Mouse (Mus musculus) midbrain, embryonic 13.5 days (tissue): ENCODE data around the gene Sult2b1. TPM values are rescaled to one million over a fixed set of nuclear protein-coding genes. Genes with fewer than 3 reads are reported as not detected.

ENCODE experiments used
- ATAC-seq: fragments of 200-750 bp; cut with Nextera tagmentation; 2 replicates; pipeline ENCODE4 v1.8.0; 2017; ENCODE audit warnings: mild to moderate bottlenecking, moderate TSS enrichment, moderate library complexity
- H3K27ac ChIP-seq: fragments of 300-500 bp; sonication (generic); 2 replicates; pipeline ENCODE4 v1.5.1; 2015; ENCODE audit warnings: inconsistent platforms, mild to moderate bottlenecking, moderate library complexity
- H3K27me3 ChIP-seq: fragments of 300-500 bp; sonication (generic); 2 replicates; pipeline ENCODE4 v1.6.1; 2015; ENCODE audit warnings: mild to moderate bottlenecking, inconsistent platforms
- H3K36me3 ChIP-seq: fragments of 300-500 bp; sonication (generic); 2 replicates; pipeline ENCODE4 v1.6.1; 2015; ENCODE audit warnings: mild to moderate bottlenecking, inconsistent platforms
- H3K4me1 ChIP-seq: fragments of 300-500 bp; sonication (generic); replicated peaks from 2 replicates; pipeline ENCODE4 v1.6.1; 2015; ENCODE audit warnings: inconsistent platforms
- H3K4me2 ChIP-seq: fragments of 300-500 bp; sonication (generic); replicated peaks from 2 replicates; pipeline ENCODE4 v1.6.1; 2015; ENCODE audit warnings: moderate library complexity, mild to moderate bottlenecking, inconsistent platforms
- H3K4me3 ChIP-seq: fragments of 300-500 bp; sonication (generic); replicated peaks from 2 replicates; pipeline ENCODE4 v1.5.1; 2015; ENCODE audit warnings: mild to moderate bottlenecking, inconsistent platforms
- H3K9ac ChIP-seq: fragments of 300-500 bp; sonication (generic); replicated peaks from 2 replicates; pipeline ENCODE4 v1.6.1; 2015; ENCODE audit warnings: mild to moderate bottlenecking, inconsistent platforms
- H3K9me3 ChIP-seq: fragments of 300-500 bp; sonication (generic); 2 replicates; pipeline ENCODE4 v1.6.1; 2016; ENCODE audit warnings: mild to moderate bottlenecking, inconsistent platforms
- WGBS: fragments of 180-500 bp; shearing (Covaris S2); methylation state at CpG from one replicate; pipeline ENCODE4 v1.1.7; 2015; 5-methylcytosine and 5-hydroxymethylcytosine counted together
- polyA plus RNA-seq: library from polyadenylated mRNA; unstranded; fragments of >200 nt; fragmentation: Nextera tagmentation; extraction: Ambion mirVana; gene quantifications from 2 replicates; pipeline ENCODE4 v1.2.1, GENCODE M21; 2015

Gene Sult2b1
- polyA plus RNA-seq, 1 experiment from 2014 or later, result 5.6 TPM

DNA sequence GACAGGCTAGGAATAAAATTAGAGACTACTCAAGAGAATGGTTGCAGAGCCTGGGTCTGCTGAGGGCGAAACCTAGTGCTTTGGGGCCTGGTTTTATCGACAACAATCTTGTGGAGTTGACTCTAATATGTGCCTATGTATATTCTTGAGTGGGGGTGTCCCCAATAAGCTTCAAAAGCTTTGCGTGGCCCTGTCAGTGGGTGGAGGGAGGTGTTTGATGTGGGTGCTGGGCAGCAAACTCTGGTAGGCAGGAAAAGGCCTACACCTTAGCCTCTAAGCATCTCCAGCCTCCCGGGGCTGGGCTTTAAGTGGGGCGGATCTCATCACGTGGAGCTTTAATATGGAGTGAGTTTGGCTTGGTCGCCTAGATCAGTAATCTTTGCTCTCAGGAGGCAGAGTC is 14.5 kb upstream of the Sult2b1 start:
- no peak for ATAC-seq
- Histone ChIP-seq H3K9me3 (no peaks in the 10 kb centered on the region), H3K4me1 (peaks cover 34% of the 10 kb centered on the region), H3K27ac (no peak overlapping the region), H3K9ac (no peak overlapping the region), H3K36me3 (peaks cover 91% of the 10 kb centered on the region), H3K27me3 (peaks cover 49% of the 10 kb centered on the region), H3K4me3 (no peak overlapping the region), H3K4me2 (peak overlapping the region; percentile 58)
- WGBS, result 57% methylated on average over 7 of the region's 7 CpGs

DNA sequence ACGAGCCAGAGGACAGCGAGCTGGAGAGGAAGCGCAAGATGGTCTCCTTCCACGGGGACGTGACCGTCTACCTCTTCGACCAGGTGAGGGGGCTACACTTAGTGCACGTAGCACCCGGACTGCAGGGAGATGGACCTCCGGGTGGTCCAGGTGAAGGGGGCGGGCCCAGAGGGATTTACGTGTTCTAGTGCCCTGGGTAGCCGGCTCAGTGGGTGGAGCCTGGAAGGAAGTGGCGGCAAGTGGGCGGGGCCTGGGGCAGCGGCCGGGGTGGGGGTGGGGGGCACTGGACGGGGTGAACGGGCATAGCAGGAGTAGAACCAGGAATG is 14.0 kb upstream of the Sult2b1 start:
- peak overlapping the region; percentile 36 for H3K4me3 ChIP-seq
- ATAC-seq, result no peak
- H3K9me3 ChIP-seq, result no peaks in the 10 kb centered on the region
- H3K27me3 ChIP-seq, result peaks cover 49% of the 10 kb centered on the region
- WGBS, result 1% methylated on average over 19 of the region's 19 CpGs
- H3K9ac ChIP-seq, result peak overlapping the region; percentile 68
- H3K4me1 ChIP-seq, result peaks cover 34% of the 10 kb centered on the region
- no peak overlapping the region for H3K27ac ChIP-seq
- peaks cover 91% of the 10 kb centered on the region for H3K36me3 ChIP-seq
- peak overlapping the region; percentile 58 for H3K4me2 ChIP-seq

DNA sequence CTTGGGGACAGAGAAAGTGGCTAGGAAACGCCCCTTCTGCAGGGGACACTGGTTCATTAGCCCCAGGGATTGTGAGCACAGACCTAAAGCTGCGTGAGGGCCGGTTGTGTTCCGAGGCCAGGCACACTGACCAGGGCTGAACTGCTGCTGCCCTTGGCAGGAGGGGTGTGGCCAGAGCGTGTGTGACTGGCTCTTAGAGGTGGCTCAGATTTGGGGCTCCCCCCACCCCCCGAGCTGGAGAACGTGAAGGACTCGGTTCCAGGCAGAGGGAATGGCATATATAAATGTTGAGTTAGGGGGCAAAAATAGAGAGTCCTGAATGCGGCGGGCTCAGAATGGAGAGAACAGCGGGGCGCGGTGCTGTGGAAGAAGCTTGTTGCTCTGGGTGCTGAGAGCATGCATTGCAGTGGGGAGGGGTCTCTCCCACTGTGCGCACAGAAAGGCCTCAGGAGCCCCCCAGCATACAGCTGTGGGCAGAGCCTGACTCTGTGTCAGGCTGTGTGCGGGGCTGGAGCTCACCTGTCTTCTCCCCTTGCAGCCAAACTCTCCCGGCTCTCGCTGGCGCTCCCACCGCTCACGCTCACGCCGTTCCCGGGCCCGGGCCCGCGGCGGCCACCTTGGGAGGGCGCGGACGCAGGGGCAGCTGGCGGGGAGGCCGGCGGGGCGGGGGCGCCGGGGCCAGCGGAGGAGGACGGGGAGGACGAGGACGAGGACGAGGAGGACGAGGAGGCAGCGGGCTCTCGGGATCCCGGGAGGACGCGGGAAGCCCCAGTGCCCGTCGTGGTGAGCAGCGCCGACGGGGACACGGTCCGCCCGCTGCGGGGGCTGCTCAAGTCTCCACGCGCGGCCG is 13.4 kb upstream of the Sult2b1 start:
- peaks cover 34% of the 10 kb centered on the region for H3K4me1 ChIP-seq
- peak overlapping the region; percentile 68 for H3K9ac ChIP-seq
- H3K27me3 ChIP-seq, result peaks cover 49% of the 10 kb centered on the region
- H3K36me3 ChIP-seq, result peaks cover 91% of the 10 kb centered on the region
- H3K27ac ChIP-seq, result no peak overlapping the region
- no peaks in the 10 kb centered on the region for H3K9me3 ChIP-seq
- no peak for ATAC-seq
- H3K4me2 ChIP-seq, result peak overlapping the region; percentile 58
- peak overlapping the region; percentile 36 for H3K4me3 ChIP-seq
- 2% methylated on average over 60 of the region's 60 CpGs for WGBS

DNA sequence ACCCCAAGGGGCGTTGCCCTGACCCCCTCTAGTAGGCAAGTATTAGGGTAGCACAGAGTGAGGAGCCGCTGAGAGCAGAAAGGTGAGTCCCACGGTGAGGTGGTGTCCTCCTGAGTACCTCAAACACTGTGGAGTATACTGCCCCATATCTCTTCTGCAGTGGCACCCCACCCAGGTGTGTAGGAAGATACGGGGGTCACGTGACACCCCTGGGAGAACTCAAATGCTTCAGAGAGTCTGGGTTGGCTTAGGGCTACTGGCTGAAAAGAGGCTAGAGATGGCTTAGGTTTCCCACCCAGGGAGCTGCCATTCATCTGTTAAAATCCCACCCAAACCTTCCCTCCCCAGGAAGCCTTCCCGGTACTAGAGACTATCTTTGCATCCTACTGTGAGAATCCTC is 12.5 kb upstream of the Sult2b1 start:
- Histone ChIP-seq H3K4me2 (peak overlapping the region; percentile 58), H3K27ac (no peak overlapping the region), H3K9ac (peak overlapping the region; percentile 68), H3K36me3 (peaks cover 91% of the 10 kb centered on the region), H3K4me1 (peaks cover 34% of the 10 kb centered on the region), H3K9me3 (no peaks in the 10 kb centered on the region), H3K27me3 (peaks cover 49% of the 10 kb centered on the region), H3K4me3 (peak overlapping the region; percentile 36; the same call in 1 of the 2 replicates)
- 43% methylated on average over 6 of the region's 6 CpGs for WGBS
- ATAC-seq, result no peak

DNA sequence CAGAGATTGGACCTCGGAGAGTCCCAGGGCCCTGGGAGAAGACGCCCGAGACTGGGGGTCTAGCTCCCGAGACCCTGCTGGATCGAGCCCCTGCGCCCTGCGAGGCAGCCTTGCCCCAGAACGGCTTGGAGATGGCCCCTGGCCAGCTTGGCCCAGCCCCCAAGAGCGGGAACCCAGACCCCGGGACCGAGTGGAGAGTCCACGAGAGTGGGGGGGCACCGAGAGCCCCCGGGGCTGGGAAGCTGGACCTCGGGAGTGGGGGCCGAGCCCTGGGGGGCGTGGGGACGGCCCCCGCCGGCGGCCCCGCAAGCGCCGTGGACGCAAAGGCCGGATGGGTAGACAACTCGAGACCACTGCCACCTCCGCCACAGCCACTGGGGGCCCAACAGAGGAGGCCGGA is 10.5 kb upstream of the Sult2b1 start:
- Histone ChIP-seq H3K27me3 (peaks cover 47% of the 10 kb centered on the region), H3K4me3 (no peak overlapping the region), H3K36me3 (peaks cover 92% of the 10 kb centered on the region), H3K9me3 (no peaks in the 10 kb centered on the region), H3K9ac (no peak overlapping the region), H3K4me2 (no peak overlapping the region), H3K27ac (no peak overlapping the region), H3K4me1 (peaks cover 23% of the 10 kb centered on the region)
- WGBS, result 95% methylated on average over 29 of the region's 29 CpGs
- ATAC-seq, result no peak

DNA sequence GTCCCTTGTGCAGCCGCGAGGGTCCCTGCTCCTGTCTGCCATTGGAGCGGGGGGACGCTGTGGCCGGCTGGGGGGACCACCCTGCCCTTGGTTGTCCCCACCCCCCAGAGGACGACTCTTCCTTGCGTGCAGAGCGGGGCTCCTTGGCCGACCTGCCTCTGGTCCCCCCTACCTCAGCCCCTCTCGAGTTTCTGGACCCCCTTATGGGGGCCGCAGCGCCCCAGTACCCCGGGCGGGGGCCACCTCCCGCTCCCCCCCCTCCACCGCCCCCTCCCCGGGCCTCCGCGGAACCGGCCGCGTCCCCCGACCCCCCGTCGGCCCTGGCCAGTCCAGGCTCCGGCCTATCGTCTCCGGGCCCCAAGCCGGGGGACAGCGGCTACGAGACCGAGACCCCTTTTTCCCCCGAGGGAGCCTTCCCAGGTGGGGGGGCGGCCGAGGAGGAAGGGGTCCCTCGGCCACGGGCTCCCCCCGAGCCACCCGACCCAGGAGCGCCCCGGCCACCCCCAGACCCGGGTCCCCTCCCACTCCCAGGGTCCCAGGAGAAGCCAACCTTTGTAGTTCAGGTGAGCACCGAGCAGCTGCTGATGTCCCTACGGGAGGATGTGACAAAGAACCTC is 9.6 kb upstream of the Sult2b1 start:
- Histone ChIP-seq H3K4me2 (no peak overlapping the region), H3K27me3 (peaks cover 43% of the 10 kb centered on the region), H3K36me3 (peaks cover 97% of the 10 kb centered on the region), H3K27ac (no peak overlapping the region), H3K4me1 (peaks cover 23% of the 10 kb centered on the region), H3K4me3 (no peak overlapping the region), H3K9ac (no peak overlapping the region), H3K9me3 (no peaks in the 10 kb centered on the region)
- 91% methylated on average over 41 of the region's 44 CpGs for WGBS
- ATAC-seq, result no peak

DNA sequence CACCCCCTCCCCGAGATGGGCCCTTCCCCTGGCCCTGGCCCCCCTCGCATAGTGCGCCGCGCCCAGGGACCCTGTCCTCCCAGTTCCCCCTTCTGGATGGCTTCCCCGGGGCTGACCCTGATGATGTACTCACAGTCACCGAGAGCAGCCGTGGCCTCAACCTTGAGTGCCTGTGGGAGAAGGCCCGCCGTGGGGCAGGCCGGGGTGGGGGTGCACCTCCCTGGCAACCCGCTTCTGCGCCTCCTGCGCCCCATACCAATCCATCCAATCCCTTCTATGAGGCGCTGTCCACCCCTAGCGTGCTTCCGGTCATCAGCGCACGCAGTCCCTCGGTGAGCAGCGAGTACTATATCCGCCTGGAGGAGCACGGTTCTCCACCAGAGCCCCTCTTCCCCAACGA is 8.8 kb upstream of the Sult2b1 start:
- Histone ChIP-seq H3K9me3 (no peaks in the 10 kb centered on the region), H3K27me3 (peaks cover 40% of the 10 kb centered on the region), H3K9ac (no peak overlapping the region), H3K4me3 (no peak overlapping the region), H3K36me3 (peaks cover 97% of the 10 kb centered on the region), H3K4me1 (peaks cover 15% of the 10 kb centered on the region), H3K4me2 (no peak overlapping the region), H3K27ac (no peak overlapping the region)
- no peak for ATAC-seq
- WGBS, result 89% methylated on average over 24 of the region's 24 CpGs

DNA sequence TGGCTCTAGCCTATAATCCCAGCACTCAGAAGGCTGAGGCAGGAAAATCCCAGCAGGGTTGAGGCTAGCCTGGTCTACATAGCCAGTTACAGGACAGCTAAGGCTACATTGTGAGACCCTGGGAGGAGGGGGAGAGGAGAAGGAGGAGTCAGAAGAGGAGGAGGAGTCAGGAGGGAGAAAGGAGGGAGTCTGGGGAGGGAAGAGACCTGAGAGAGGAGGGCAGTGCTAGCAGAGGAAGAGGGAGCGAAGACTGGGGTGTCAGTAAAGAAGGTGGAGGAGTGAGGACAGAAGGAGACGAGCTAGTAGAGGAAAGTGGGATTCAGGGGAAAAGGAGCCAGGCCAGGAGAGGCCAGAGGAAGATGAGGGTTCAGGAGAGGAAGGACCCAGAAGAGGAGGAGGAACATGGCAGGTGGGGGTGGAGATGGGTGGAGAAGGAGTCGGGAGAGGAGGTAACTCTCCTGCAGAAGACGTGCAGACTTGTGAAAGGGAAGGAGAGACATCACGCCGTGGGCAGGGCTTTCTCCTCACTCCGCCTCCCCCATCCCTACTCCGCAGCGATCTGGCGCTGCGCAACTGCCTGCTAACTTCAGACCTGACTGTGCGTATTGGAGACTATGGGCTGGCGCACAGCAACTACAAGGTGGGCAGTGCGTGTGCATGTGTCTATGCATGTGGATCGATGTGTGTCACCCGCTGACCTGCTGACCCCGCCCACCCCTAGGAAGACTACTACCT is 7.5 kb upstream of the Sult2b1 start:
- ATAC-seq, result no peak
- WGBS, result 81% methylated on average over 17 of the region's 17 CpGs
- peaks cover 99% of the 10 kb centered on the region for H3K36me3 ChIP-seq

DNA sequence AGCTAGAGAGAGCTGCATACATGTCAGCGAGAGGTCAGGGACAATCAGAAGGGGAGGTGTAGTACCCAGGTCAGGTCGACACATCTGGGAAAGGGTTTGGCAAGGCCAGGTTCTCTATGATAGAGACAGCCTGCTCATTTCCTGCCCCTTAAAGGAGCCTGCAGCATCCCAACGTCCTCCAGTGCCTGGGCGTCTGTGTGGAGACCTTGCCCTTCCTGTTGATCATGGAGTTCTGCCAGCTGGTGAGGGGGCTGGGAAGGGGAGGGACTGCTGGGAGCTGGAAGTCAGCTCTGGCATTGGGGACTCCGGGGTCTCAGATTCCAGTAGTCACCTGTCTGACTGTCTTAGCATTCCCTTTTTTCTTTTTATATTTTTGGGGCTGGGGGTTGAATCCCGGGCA is 6.3 kb upstream of the Sult2b1 start:
- Histone ChIP-seq H3K27me3 (peaks cover 16% of the 10 kb centered on the region), H3K9me3 (no peaks in the 10 kb centered on the region), H3K4me2 (no peak overlapping the region), H3K9ac (no peak overlapping the region), H3K4me3 (no peak overlapping the region), H3K27ac (no peak overlapping the region), H3K4me1 (peaks cover 22% of the 10 kb centered on the region), H3K36me3 (peaks cover 88% of the 10 kb centered on the region)
- WGBS, result 82% methylated on average over 6 of the region's 6 CpGs
- no peak for ATAC-seq

More for the DNA sequence above, 7.5 kb upstream of the Sult2b1 start:
- Histone ChIP-seq H3K27ac (no peak overlapping the region), H3K27me3 (peaks cover 28% of the 10 kb centered on the region), H3K4me1 (peaks cover 14% of the 10 kb centered on the region), H3K9me3 (no peaks in the 10 kb centered on the region), H3K9ac (no peak overlapping the region), H3K4me2 (no peak overlapping the region), H3K4me3 (no peak overlapping the region)

DNA sequence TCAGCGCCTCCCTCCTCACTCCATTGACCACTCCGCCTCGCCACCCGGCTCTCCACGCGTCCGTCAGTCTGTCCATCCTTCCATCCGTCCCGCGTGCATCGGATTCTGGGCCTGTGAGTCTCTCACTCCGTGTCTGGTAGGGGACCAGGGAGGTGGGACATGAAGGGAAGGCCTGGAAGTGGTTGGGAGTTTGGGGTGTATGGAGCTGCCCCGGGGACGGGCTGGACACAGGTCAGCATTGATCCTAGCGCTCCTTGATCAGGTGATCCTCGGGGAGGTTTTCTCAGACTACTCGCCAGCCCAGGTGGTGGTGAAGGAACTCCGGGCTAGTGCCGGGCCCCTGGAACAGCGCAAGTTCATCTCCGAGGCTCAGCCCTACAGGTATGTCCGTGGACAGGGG is 3.2 kb upstream of the Sult2b1 start:
- H3K36me3 ChIP-seq, result peaks cover 57% of the 10 kb centered on the region
- 88% methylated on average over 22 of the region's 22 CpGs for WGBS
- peak overlapping the region; percentile 77 for H3K4me3 ChIP-seq
- no peak for ATAC-seq
- H3K9ac ChIP-seq, result 0 out of 2 replicates have a peak overlapping the region, but pooled peaks have one; percentile 94
- H3K27me3 ChIP-seq, result no peaks in the 10 kb centered on the region
- H3K4me1 ChIP-seq, result peaks cover 36% of the 10 kb centered on the region
- no peaks in the 10 kb centered on the region for H3K9me3 ChIP-seq
- no peak overlapping the region for H3K27ac ChIP-seq
- H3K4me2 ChIP-seq, result peak overlapping the region; percentile 93

DNA sequence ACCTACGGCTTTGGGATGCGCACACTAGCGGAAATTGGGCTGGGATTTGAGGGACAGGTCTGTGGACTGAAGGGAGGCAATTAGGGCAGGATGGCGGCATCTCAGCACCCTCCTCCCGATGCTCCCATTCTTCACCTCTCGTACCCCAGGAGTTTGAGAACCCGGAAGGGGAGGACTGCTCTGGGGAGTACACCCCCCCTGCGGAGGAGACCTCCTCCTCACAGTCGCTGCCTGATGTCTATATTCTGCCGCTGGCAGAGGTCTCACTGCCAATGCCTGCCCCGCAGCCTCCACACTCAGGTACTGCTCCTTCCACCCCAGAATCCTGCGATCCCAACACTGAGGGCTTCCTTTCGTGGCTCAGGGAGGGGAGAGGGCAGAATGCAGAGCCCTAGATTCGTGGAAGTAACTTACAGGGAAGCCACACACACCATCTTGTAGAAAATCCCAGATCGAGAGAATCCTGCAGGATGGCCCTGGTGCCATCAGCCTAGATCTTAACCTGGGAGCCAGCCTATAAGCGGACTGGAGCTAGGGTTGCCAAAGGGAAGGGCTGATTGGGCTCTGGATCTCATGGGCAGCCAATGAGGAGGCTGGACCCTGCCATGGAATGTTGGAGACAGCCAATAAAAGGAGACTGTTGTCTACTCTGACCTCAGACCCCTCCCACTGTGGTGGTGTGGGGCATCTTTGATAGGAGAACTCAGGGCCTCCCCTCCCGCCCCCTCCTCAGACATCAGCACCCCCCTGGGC is 2.4 kb upstream of the Sult2b1 start:
- Histone ChIP-seq H3K4me1 (peaks cover 36% of the 10 kb centered on the region), H3K4me3 (peak overlapping the region; percentile 77), H3K4me2 (peak overlapping the region; percentile 93), H3K27ac (peak overlapping the region; percentile 99), H3K27me3 (no peaks in the 10 kb centered on the region), H3K36me3 (peaks cover 49% of the 10 kb centered on the region), H3K9ac (peak overlapping the region; percentile 94), H3K9me3 (no peaks in the 10 kb centered on the region)
- ATAC-seq, result peak; percentile 34
- WGBS, result 10% methylated on average over 17 of the region's 17 CpGs
